In the genomic region with DNA sequence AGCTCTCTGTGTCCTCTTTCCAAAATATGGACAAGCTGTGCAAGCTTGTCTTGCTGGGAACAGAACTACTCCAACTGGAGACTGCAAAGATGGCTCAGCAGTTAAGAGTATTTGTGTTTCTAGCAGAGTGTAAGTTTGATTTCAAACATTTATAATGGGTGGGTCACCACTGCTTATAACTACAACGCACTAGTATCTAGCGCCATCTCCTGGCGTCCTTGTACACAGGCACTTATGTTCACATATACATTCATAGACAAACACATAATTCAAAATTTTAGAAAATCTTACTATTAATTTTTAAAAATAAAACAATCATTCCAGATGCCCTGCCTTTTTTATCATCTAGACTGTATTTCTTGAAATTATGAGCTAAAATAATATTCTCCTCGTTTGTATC, we compare ENCODE assay signal across 8 mouse cellular contexts.
A peak's percentile ranks its signal among the peaks of the same experiment; 100 is the strongest.
DNase-seq lines count a peak whose midpoint lies in the region; ATAC-seq and TF ChIP-seq lines count a peak whose summit lies in the region.
"Had no signal": no experiment of that assay in that cellular context is flagged by ENCODE, and none has a peak within 500 bp of the region (broad histone marks: within the 10 kb centered on the region; RNA-seq: fewer than 3 reads in every experiment).

No protein-coding gene starts in this region.

- intact Hi-C loops in left cerebral cortex, postnatal 4 days (cut with DNase I) = no loop called here

- H3K36me3 ChIP-seq in hindbrain, postnatal 0 days (ENCODE audit: insufficient read depth, low read length) = no peaks in the 10 kb centered on the region
- no peaks in the 10 kb centered on the region for H3K36me3 ChIP-seq in hindbrain, embryonic 16.5 days (ENCODE audit: control insufficient read depth, insufficient read depth, low read length)
- H3K36me3 ChIP-seq in splenic B cell, adult 2 months (ENCODE audit: control insufficient read depth, insufficient read depth, low read length, poor library complexity, severe bottlenecking) = no peaks in the 10 kb centered on the region

- H3K27me3 ChIP-seq in hindbrain, postnatal 0 days (ENCODE audit: insufficient read depth, low read length) = no peaks in the 10 kb centered on the region
- no peaks in the 10 kb centered on the region for H3K27me3 ChIP-seq in hindbrain, embryonic 16.5 days (replicated peaks; ENCODE audit: control insufficient read depth, insufficient read depth, low read length)
- H3K27me3 ChIP-seq in splenic B cell, adult 2 months (ENCODE audit: control insufficient read depth, insufficient read depth, low read length, poor library complexity, severe bottlenecking) = no peaks in the 10 kb centered on the region

- no peaks in the 10 kb centered on the region for H3K4me1 ChIP-seq in hindbrain, postnatal 0 days (ENCODE audit: insufficient read depth, low read length)
- no peaks in the 10 kb centered on the region for H3K4me1 ChIP-seq in hindbrain, embryonic 16.5 days (ENCODE audit: control insufficient read depth, insufficient read depth, low read depth, low read length)

- peak; percentile 8 for DNase-seq in hindbrain, postnatal 0 days (ENCODE audit: low spot score)
- DNase-seq in right cerebral cortex, postnatal 4 days = peak; percentile 4
- DNase-seq in right cerebral cortex, adult 2 months (ENCODE audit: low spot score in 2 of 2) = no peak
- peak; percentile 25 for DNase-seq in NIH3T3 (ENCODE audit: low read depth)
- DNase-seq in splenic B cell, adult 2 months (ENCODE audit: low read depth, low spot score) = peak; percentile 41
- DNase-seq in left cerebral cortex, postnatal 4 days = no peak
- DNase-seq: gastrocnemius, postnatal 25 days had no signal

- peak; percentile 13; the same call in 1 of the 2 replicates for TF ChIP-seq CTCF in hindbrain, postnatal 0 days (IDR thresholded peaks at IDR 0.05; ENCODE audit: low read depth)

- H3K27ac ChIP-seq in hindbrain, postnatal 0 days = no peak overlapping the region
- no peak overlapping the region for H3K27ac ChIP-seq in hindbrain, embryonic 16.5 days (ENCODE audit: low read depth, low read length)

- no peak for ATAC-seq in hindbrain, postnatal 0 days
- ATAC-seq in hindbrain, embryonic 16.5 days = no peak

- no peak overlapping the region for H3K4me2 ChIP-seq in hindbrain, postnatal 0 days (ENCODE audit: low read depth, low read length)
- no peak overlapping the region for H3K4me2 ChIP-seq in hindbrain, embryonic 16.5 days (ENCODE audit: low read length)

- no peaks in the 10 kb centered on the region for H3K9me3 ChIP-seq in hindbrain, postnatal 0 days (ENCODE audit: low read length)
- no peaks in the 10 kb centered on the region for H3K9me3 ChIP-seq in hindbrain, embryonic 16.5 days (ENCODE audit: control insufficient read depth, low read length)

- 80% methylated on average over 4 of the region's 4 CpGs for WGBS in hindbrain, postnatal 0 days
- WGBS in hindbrain, embryonic 16.5 days = 90% methylated on average over 4 of the region's 4 CpGs

- H3K4me3 ChIP-seq in hindbrain, postnatal 0 days (ENCODE audit: low read length) = no peak overlapping the region
- no peak overlapping the region for H3K4me3 ChIP-seq in hindbrain, embryonic 16.5 days (ENCODE audit: low read length)

- no peak overlapping the region for H3K9ac ChIP-seq in hindbrain, postnatal 0 days (replicated peaks; ENCODE audit: low read length)
- H3K9ac ChIP-seq in hindbrain, embryonic 16.5 days (ENCODE audit: low read depth, low read length) = no peak overlapping the region

Comparison
In these comparisons a context has a peak if more than half of its experiments do, and no peak if none do; other contexts are left out.
1. DNase-seq: peak in hindbrain, postnatal 0 days (single experiment), right cerebral cortex, postnatal 4 days (single experiment), NIH3T3 (single experiment) and splenic B cell, adult 2 months (single experiment); none in right cerebral cortex, adult 2 months (0 of 2) and left cerebral cortex, postnatal 4 days (single experiment).